Comparison of ENCODE assay signal across 21 mouse cellular contexts in the genomic region with DNA sequence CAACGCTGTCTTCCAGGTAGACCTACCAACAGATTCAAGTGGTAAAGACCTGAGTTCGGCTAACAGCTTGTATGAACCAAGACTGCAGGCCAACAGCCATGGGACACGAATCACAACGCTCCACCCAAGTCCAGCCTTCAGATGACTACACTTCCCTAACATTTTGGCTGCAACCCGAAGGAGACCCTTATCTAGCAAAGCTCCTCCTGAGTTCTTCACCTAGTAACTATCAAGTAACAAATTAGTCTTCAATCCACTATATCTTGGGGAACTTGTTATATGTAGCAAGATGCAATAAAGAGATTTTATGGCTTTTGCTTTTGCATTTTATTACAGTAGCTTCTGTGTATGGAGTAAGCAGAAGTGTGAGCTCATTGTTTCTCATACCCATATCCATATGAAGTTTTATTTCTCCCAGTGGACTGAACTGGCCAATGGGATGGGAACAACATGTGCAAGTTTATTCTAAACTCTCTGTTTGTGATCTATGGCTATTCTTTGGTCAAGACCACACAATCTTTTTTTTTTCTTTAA.
"Had no signal": no experiment of that assay in that cellular context is flagged by ENCODE, and none has a peak within 500 bp of the region (broad histone marks: within the 10 kb centered on the region; RNA-seq: fewer than 3 reads in every experiment).

No protein-coding gene starts in this region.

- H3K27me3 ChIP-seq: heart, embryonic 13.5 days; heart, embryonic 15.5 days; hindbrain, embryonic 13.5 days; hindbrain, embryonic 15.5 days; limb, embryonic 12.5 days; liver, embryonic 13.5 days had no signal

- H3K9ac ChIP-seq: heart, embryonic 13.5 days; heart, embryonic 15.5 days; hindbrain, embryonic 13.5 days; hindbrain, embryonic 15.5 days; limb, embryonic 12.5 days; liver, embryonic 13.5 days had no signal

- DNase-seq: gastrocnemius, postnatal 14 days; gastrocnemius, postnatal 36 days; heart, adult 2 months; heart, postnatal 14 days; heart, postnatal 36 days; kidney, adult 18-20 months; kidney, adult 8-10 months; kidney, postnatal 10 days; kidney, postnatal 25 days; liver; liver, embryonic 13.5 days had no signal

- H3K4me3 ChIP-seq: heart, adult 2 months; heart, embryonic 13.5 days; heart, embryonic 15.5 days; hindbrain, embryonic 13.5 days; hindbrain, embryonic 15.5 days; left cerebral cortex, adult 2 months; limb, embryonic 10.5 days; limb, embryonic 12.5 days; liver, embryonic 13.5 days had no signal

- ATAC-seq: hindbrain, postnatal 0 days had no signal

- H3K9me3 ChIP-seq: heart, embryonic 13.5 days; heart, embryonic 15.5 days; hindbrain, embryonic 13.5 days; hindbrain, embryonic 15.5 days; limb, embryonic 10.5 days; limb, embryonic 12.5 days; liver, embryonic 13.5 days had no signal

- H3K27ac ChIP-seq: heart, adult 2 months; heart, embryonic 13.5 days; heart, embryonic 15.5 days; hindbrain, embryonic 13.5 days; hindbrain, embryonic 15.5 days; hindbrain, postnatal 0 days; left cerebral cortex, adult 2 months; limb, embryonic 10.5 days; limb, embryonic 12.5 days; liver, embryonic 13.5 days had no signal

- H3K4me2 ChIP-seq: heart, embryonic 11.5 days; heart, embryonic 13.5 days; heart, embryonic 15.5 days; hindbrain, embryonic 13.5 days; hindbrain, embryonic 15.5 days; limb, embryonic 12.5 days; liver, embryonic 11.5 days; liver, embryonic 13.5 days had no signal

- H3K4me1 ChIP-seq: heart, embryonic 13.5 days; heart, embryonic 15.5 days; hindbrain, embryonic 13.5 days; hindbrain, embryonic 15.5 days; limb, embryonic 10.5 days; limb, embryonic 12.5 days; liver, embryonic 13.5 days had no signal

- H3K36me3 ChIP-seq: heart, embryonic 13.5 days; heart, embryonic 15.5 days; hindbrain, embryonic 13.5 days; hindbrain, embryonic 15.5 days; limb, embryonic 10.5 days; limb, embryonic 12.5 days; liver, embryonic 13.5 days had no signal
